Mouse (Mus musculus): ENCODE measurements around the gene Crhr1. TPM values are rescaled to one million over a fixed set of nuclear protein-coding genes. Genes with fewer than 3 reads are reported as not detected.

The Crhr1 gene
- polyA plus RNA-seq, 1 experiment from 2014 or later: 0.47 TPM

DNA sequence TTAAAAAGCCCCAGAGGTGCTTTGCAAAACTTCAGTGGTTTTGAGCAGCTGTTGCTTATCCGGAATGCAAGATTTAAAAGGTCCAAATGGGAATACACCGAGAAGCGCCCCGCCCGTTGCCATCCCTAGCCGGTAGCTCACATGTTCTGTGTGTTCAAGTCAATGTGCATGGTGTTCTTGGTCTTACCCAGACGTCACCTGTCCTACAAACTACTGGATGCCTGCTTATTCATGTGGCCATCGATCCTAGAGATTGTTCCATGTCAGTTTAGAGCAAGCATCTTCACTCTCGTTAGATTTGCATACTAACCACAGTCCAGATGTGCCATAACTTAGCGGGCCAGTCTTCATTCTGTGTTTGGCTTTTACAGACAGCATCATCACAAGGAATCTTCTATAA, 31.6 kb downstream of the Crhr1 start:
- ATAC-seq (ENCODE audit: insufficient number of reproducible peaks, insufficient read depth, low FRiP score, low TSS enrichment): no peak
- H3K4me2 ChIP-seq (replicated peaks): no peak overlapping the region
- no peak overlapping the region for H3K27ac ChIP-seq
- H3K36me3 ChIP-seq: no peaks in the 10 kb centered on the region
- H3K9ac ChIP-seq: no peak overlapping the region
- H3K27me3 ChIP-seq: no peaks in the 10 kb centered on the region
- H3K4me1 ChIP-seq: no peaks in the 10 kb centered on the region
- H3K9me3 ChIP-seq: no peaks in the 10 kb centered on the region
- WGBS: 87% methylated on average over 10 of the region's 10 CpGs
- H3K4me3 ChIP-seq: no peak overlapping the region

DNA sequence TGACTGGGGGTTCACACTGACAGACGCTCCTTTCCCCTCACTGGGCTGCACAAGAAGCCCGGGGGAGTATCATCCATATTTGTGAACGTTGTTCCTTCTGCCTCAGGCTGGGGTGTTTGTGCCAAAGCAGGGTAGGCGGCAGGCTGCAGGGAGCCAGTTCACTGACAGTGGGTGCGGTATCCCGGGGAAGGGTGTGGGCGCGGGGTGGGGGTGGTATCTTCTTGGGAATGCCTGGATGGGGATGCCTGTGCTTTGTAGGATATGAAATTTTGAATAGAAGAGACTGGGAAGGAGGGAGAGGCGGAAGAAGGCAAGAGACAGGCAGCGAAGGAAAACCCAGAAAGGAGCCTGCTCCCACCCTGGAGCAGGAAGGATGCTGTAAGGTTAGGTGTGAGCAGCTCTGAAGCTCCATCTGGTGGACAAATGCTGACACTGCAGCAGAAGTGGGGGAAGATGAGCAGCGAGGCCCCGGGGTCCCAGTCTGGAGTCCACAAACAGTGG, 38.7 kb downstream of the Crhr1 start:
- Histone ChIP-seq H3K4me3 (no peak overlapping the region), H3K9me3 (no peaks in the 10 kb centered on the region), H3K36me3 (no peaks in the 10 kb centered on the region), H3K4me2 (replicated peaks) (no peak overlapping the region), H3K27me3 (0 out of 2 replicates have a peak, but pooled peaks cover 5% of the 10 kb centered on the region), H3K9ac (no peak overlapping the region), H3K4me1 (no peaks in the 10 kb centered on the region), H3K27ac (no peak overlapping the region)
- 31% methylated on average over 12 of the region's 12 CpGs for WGBS
- no peak for ATAC-seq (ENCODE audit: insufficient number of reproducible peaks, insufficient read depth, low FRiP score, low TSS enrichment)

GRCm38 (mm10) chr11:104178893-104179292, 46.2 kb downstream of the Crhr1 start:
- Histone ChIP-seq H3K4me3 (no peak overlapping the region), H3K4me1 (no peaks in the 10 kb centered on the region), H3K4me2 (replicated peaks) (no peak overlapping the region), H3K9ac (no peak overlapping the region), H3K9me3 (no peaks in the 10 kb centered on the region), H3K27ac (no peak overlapping the region), H3K27me3 (0 out of 2 replicates have a peak, but pooled peaks cover 6% of the 10 kb centered on the region), H3K36me3 (no peaks in the 10 kb centered on the region)
- 23% methylated on average over 7 of the region's 7 CpGs for WGBS
- ATAC-seq (ENCODE audit: insufficient number of reproducible peaks, insufficient read depth, low FRiP score, low TSS enrichment): no peak

- H3K4me3 ChIP-seq: no peak overlapping the region
- H3K9me3 ChIP-seq: no peaks in the 10 kb centered on the region
- no peak for ATAC-seq (ENCODE audit: insufficient number of reproducible peaks, insufficient read depth, low FRiP score, low TSS enrichment)
- no peak overlapping the region for H3K27ac ChIP-seq
- H3K4me1 ChIP-seq: no peaks in the 10 kb centered on the region
- no peak overlapping the region for H3K4me2 ChIP-seq (replicated peaks)
- no peaks in the 10 kb centered on the region for H3K36me3 ChIP-seq
- WGBS: 80% methylated on average over 5 of the region's 5 CpGs
- H3K27me3 ChIP-seq: 0 out of 2 replicates have a peak, but pooled peaks cover 6% of the 10 kb centered on the region
- no peak overlapping the region for H3K9ac ChIP-seq
Observed at GRCm38 (mm10) chr11:104179804-104180203, 47.1 kb downstream of the Crhr1 start.

DNA sequence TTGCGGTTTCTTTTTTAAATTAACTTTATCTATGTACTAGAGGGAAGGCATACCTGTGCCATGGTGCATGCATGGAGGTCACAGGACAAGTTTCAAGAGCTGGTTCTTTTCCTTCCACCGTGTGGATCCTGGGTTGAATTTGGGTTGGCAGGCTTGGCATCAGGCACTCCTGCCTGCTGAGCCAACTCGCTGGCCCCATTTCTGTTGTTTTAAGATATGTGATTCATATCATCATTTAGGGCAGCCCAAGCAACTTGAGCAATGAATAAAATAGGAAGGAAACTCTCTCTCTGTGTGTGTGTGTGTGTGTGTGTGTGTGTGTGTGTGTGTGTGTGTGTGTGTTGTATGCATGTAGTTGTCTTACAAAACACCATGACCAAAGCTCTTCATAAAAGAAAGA, 49.5 kb downstream of the Crhr1 start:
- Histone ChIP-seq H3K4me2 (replicated peaks) (no peak overlapping the region), H3K4me1 (no peaks in the 10 kb centered on the region), H3K27ac (no peak overlapping the region), H3K9ac (no peak overlapping the region), H3K9me3 (no peaks in the 10 kb centered on the region), H3K27me3 (0 out of 2 replicates have a peak, but pooled peaks cover 4% of the 10 kb centered on the region), H3K36me3 (no peaks in the 10 kb centered on the region), H3K4me3 (no peak overlapping the region)
- 89% methylated on average over 3 of the region's 3 CpGs for WGBS
- no peak for ATAC-seq (ENCODE audit: insufficient number of reproducible peaks, insufficient read depth, low FRiP score, low TSS enrichment)

GRCm38 (mm10) chr11:104186135-104186836, 53.6 kb downstream of the Crhr1 start, which contains the start of gene Sppl2c:
TSS of gene Sppl2c (plus strand) at chr11:104186327.
- no peak within 1 kb of the TSS for H3K4me2 ChIP-seq (replicated peaks)
- no peak within 1 kb of the TSS for H3K27ac ChIP-seq
- H3K4me1 ChIP-seq: no peaks in the 10 kb centered on the region
- H3K9ac ChIP-seq: no peak within 1 kb of the TSS
- no peaks in the 10 kb centered on the region for H3K36me3 ChIP-seq
- H3K27me3 ChIP-seq: 0 out of 2 replicates have a peak, but pooled peaks cover 4% of the 10 kb centered on the region
- WGBS: 84% methylated on average over 13 of the region's 13 CpGs
- no peaks in the 10 kb centered on the region for H3K9me3 ChIP-seq
- no peak for ATAC-seq (ENCODE audit: insufficient number of reproducible peaks, insufficient read depth, low FRiP score, low TSS enrichment)
- no peak within 1 kb of the TSS for H3K4me3 ChIP-seq

- Histone ChIP-seq H3K4me2 (replicated peaks) (no peak overlapping the region), H3K27me3 (0 out of 2 replicates have a peak, but pooled peaks cover 4% of the 10 kb centered on the region), H3K9ac (no peak overlapping the region), H3K27ac (no peak overlapping the region), H3K4me3 (no peak overlapping the region), H3K9me3 (no peaks in the 10 kb centered on the region), H3K4me1 (no peaks in the 10 kb centered on the region), H3K36me3 (no peaks in the 10 kb centered on the region)
- WGBS: 89% methylated on average over 9 of the region's 9 CpGs
- ATAC-seq (ENCODE audit: insufficient number of reproducible peaks, insufficient read depth, low FRiP score, low TSS enrichment): no peak
Observed at GRCm38 (mm10) chr11:104186837-104187150, 54.1 kb downstream of the Crhr1 start.

- H3K4me2 ChIP-seq (replicated peaks): no peak overlapping the region
- no peaks in the 10 kb centered on the region for H3K36me3 ChIP-seq
- no peak overlapping the region for H3K4me3 ChIP-seq
- WGBS: 92% methylated on average over 10 of the region's 10 CpGs
- 0 out of 2 replicates have a peak, but pooled peaks cover 4% of the 10 kb centered on the region for H3K27me3 ChIP-seq
- ATAC-seq (ENCODE audit: insufficient number of reproducible peaks, insufficient read depth, low FRiP score, low TSS enrichment): no peak
- H3K4me1 ChIP-seq: no peaks in the 10 kb centered on the region
- no peaks in the 10 kb centered on the region for H3K9me3 ChIP-seq
- H3K9ac ChIP-seq: no peak overlapping the region
- H3K27ac ChIP-seq: no peak overlapping the region
Observed at GRCm38 (mm10) chr11:104187766-104188165, 55.1 kb downstream of the Crhr1 start.

DNA sequence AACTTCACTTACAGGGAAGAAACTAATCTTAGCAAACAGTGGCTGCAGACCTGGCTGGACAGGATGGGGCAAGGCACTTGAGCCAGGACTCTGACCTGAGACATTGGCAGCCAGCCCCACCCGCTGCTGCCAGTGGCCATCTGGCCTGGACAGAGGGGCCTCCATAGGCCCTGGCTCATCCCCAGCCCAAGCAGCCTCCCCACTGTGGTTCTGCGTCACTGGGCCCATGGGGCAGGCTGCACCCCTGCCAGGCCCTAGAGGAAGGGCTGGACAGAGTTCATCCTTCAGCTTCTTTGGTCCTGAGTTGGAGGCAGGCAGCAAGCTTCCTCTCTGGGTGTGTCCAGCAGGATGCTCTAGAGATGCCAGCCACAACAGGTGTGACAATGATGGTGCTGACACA, 57.4 kb downstream of the Crhr1 start:
- no peaks in the 10 kb centered on the region for H3K36me3 ChIP-seq
- ATAC-seq (ENCODE audit: insufficient number of reproducible peaks, insufficient read depth, low FRiP score, low TSS enrichment): no peak
- H3K4me2 ChIP-seq (replicated peaks): no peak overlapping the region
- no peak overlapping the region for H3K4me3 ChIP-seq
- H3K4me1 ChIP-seq: no peaks in the 10 kb centered on the region
- WGBS: 77% methylated on average over 2 of the region's 2 CpGs
- no peak overlapping the region for H3K9ac ChIP-seq
- H3K9me3 ChIP-seq: no peaks in the 10 kb centered on the region
- H3K27me3 ChIP-seq: 0 out of 2 replicates have a peak, but pooled peaks cover 1% of the 10 kb centered on the region
- no peak overlapping the region for H3K27ac ChIP-seq

GRCm38 (mm10) chr11:104195382-104195781, 62.7 kb downstream of the Crhr1 start:
- Histone ChIP-seq H3K27ac (no peak overlapping the region), H3K4me3 (no peak overlapping the region), H3K4me2 (replicated peaks) (no peak overlapping the region), H3K9ac (no peak overlapping the region), H3K27me3 (0 out of 2 replicates have a peak, but pooled peaks cover 9% of the 10 kb centered on the region), H3K4me1 (no peaks in the 10 kb centered on the region), H3K36me3 (no peaks in the 10 kb centered on the region), H3K9me3 (no peaks in the 10 kb centered on the region)
- 75% methylated on average over 11 of the region's 11 CpGs for WGBS
- ATAC-seq (ENCODE audit: insufficient number of reproducible peaks, insufficient read depth, low FRiP score, low TSS enrichment): no peak

DNA sequence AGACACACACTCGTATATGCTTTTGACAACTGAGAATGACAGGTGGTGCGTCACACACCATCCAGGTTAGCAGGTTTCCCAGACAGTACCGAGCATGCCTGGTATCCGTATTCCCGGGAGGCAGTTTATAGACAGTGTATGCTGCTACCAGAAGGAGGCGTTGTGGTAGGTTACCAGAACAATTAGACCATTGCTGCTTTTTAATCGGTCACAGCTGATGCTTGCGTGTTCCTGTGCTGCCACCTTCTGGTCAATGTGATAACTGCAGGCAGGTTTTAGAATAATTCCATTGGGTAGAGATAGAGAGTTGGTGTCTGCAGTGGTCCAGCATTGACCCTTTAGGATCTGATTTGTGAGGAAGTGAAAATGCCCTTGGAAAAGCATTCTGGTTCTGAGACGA, 63.1 kb downstream of the Crhr1 start:
- no peak overlapping the region for H3K4me3 ChIP-seq
- no peaks in the 10 kb centered on the region for H3K4me1 ChIP-seq
- no peak overlapping the region for H3K9ac ChIP-seq
- ATAC-seq (ENCODE audit: insufficient number of reproducible peaks, insufficient read depth, low FRiP score, low TSS enrichment): 0 out of 2 replicates have a peak, but pooled peaks have one; percentile 41
- H3K27me3 ChIP-seq: 0 out of 2 replicates have a peak, but pooled peaks cover 9% of the 10 kb centered on the region
- WGBS: 7% methylated on average over 9 of the region's 9 CpGs
- H3K4me2 ChIP-seq (replicated peaks): no peak overlapping the region
- no peaks in the 10 kb centered on the region for H3K9me3 ChIP-seq
- H3K27ac ChIP-seq: no peak overlapping the region
- H3K36me3 ChIP-seq: no peaks in the 10 kb centered on the region

DNA sequence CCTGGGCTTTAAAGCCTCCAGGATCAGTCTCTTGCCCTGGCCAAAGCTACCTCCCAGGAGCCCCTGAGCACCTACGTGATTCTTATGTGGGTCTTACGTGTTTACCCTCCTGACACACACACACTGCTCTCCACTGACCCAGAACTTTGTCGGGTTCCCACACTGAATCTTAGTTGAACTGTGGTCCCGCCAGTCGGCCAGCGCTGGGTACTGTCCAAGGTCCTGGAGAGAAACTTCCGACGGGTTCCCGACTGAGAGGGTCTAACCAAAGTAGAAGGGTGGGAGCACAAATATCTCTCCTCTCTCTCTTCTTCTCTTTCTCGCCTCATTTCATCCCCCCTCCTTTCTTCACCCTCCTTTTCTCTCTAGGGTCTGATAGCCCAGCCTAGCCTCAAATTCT, 65.2 kb downstream of the Crhr1 start:
- WGBS: 9% methylated on average over 10 of the region's 10 CpGs
- no peak for ATAC-seq (ENCODE audit: insufficient number of reproducible peaks, insufficient read depth, low FRiP score, low TSS enrichment)
- Histone ChIP-seq H3K27ac (no peak overlapping the region), H3K4me1 (no peaks in the 10 kb centered on the region), H3K36me3 (no peaks in the 10 kb centered on the region), H3K9me3 (peaks cover 10% of the 10 kb centered on the region), H3K27me3 (0 out of 2 replicates have a peak, but pooled peaks cover 9% of the 10 kb centered on the region), H3K4me3 (no peak overlapping the region), H3K9ac (no peak overlapping the region), H3K4me2 (replicated peaks) (no peak overlapping the region)
